Mouse (Mus musculus) olfactory bulb, adult 2 months (tissue): ENCODE measurements around the gene Deaf1.

Source experiments
- CTCF ChIP-seq: fragments of 200-500 bp; IDR thresholded peaks from 2 replicates; pipeline ENCODE4 v1.5.1; 2012; ENCODE audit warnings: low read depth, mild to moderate bottlenecking, low read length, moderate library complexity; ENCODE audit not compliant: insufficient read depth
- POLR2A ChIP-seq: fragments of 200-500 bp; IDR thresholded peaks from 2 replicates; pipeline ENCODE4 v1.6.1; 2012; ENCODE audit warnings: mild to moderate bottlenecking, low read depth, low read length, moderate library complexity; ENCODE audit not compliant: insufficient read depth

DNA sequence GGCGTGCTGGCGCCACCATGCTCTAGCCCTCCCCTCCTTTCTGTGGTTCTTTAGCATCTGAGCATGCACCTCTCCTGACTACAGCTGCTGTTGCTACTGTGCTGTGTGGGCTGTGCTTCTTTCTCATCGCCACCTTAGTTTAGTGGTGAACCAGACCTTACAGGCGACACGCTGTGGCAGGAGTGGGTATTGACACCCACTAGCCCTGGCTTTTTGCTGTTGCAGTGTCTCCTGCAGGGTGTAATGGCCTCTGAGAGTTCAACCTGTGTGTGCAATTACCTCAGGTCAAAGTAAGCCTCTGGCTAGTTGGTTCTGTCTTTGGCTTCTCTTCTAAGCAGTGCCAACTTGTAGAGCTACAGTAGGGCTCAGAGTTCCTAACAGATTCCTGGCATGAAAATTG, 11.5 kb downstream of the Deaf1 start:
- TF ChIP-seq CTCF = no peak
- TF ChIP-seq POLR2A = no peak
